Mouse (Mus musculus) urinary bladder, postnatal 10 days (tissue): Measurements from ENCODE around the gene Zfp963.

Experiments used
- DNase-seq: peaks from one replicate; pipeline ENCODE4 v3.0.0; 2022; ENCODE audit warnings: low spot score

The Zfp963 gene

DNA sequence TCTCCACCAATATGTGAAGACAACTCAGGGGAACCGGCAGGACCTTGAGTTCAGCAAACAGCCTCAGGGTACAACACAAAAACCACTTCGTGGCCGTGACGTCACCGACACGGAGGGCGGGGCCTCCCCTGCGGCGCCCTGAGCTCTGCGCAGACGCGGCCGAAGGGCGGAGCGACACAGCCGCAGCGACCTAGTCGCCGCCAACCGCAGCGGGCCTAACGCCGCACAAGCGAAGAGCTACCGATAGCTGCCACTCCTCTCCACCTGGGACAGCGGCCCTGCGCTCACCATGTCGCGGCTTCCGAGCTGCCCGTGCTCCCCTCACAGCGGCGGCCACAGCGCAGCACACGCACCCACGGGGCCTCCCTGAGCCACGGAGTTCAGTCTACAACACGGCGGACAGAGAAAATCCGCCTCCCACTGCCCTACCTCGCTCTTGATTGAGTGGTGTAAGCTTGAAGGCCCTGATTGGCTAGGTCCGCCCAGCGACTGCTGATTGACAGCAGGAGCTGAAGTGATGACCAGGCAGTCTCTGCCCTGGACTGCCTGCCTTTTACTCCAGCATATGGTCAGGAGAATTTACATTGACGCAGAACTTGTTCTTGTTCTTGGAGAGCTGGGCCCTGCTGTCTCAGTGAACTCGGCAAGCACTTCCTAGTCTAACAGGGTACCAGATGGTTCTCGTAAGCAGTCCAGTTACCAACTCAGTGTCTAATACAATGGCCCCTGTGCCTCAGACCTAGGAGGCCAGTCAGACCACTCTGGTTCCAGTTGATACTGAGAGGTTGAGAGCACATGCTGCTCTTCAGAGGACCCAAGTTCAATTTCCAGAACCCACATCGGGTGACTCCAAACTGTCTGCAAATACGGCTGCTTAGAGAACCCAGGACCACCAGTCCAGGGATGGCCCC lies at the start of gene Zfp963:
Zfp963 (minus strand) TSS at position 427 of the 911 bp plus-strand sequence.
- peak; percentile 77 for DNase-seq

DNA sequence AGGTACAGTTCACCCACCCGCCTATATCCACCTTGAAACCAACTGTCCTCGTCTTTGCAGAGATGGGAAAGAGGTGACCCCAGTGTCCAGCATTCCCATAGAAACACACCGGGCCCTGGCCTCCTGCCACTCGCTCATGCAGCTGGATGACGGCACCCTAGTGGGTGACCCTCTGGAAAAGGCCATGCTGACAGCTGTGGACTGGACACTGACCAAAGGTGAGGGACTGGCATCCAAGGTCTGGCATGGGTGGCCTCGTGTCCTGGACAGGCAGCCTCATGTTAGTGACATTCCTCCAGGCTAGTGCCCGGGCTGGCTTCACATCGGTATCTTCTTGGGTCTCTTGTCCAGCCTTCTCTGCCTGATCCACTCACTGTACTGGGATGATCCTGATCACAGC lies 49.5 kb upstream of the Zfp963 start:
- DNase-seq, result peak; percentile 8

DNA sequence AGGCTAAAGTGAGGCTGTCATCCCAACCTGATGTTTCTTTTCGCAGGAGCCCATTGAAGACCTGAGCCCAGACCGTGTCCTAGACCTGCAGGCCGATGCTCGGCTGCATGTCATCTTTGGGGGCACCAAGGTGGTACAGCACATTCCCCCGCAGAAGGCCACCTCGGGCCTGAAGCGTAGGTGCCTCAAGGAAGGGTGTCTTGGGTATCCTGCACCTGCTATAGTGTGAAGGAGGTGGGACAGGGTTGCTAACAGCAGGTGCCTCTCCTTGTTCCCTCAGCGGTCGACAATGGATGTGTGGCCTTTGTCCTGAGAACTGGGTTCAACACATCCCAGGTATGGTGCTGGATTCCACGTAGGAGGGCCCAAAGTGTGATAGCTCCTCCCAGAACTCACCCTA lies 47.9 kb upstream of the Zfp963 start:
- DNase-seq, result peak; percentile 6

DNA sequence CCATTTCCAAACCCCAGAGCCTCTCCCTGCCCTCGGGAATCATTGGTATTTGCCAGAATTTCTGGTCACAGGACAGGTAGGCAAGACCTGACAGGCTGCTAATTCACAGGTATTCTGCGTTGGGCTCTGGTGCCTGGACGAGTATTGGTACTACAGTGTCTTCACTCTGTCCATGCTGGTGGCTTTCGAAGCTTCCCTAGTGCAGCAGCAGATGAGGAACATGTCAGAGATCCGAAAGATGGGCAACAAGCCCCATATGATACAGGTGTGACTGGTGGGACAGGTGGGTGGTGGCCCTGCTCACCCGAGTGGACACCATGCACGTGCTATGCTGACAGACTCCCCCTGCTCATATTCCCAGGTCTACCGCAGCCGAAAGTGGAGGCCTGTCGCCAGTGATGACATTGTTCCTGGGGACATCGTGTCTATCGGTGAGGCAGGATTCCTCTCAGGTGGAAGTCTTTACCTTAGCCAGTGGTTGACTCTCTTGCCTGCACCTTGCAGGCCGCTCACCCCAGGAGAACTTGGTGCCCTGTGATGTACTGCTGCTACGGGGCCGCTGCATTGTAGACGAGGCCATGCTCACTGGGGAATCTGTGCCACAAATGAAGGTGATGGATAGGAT lies 47.1 kb upstream of the Zfp963 start:
- peak; percentile 6 for DNase-seq

- no peak for DNase-seq
These were observed 45.1 kb upstream of the Zfp963 start for GRCm38 (mm10) chr8:69794901-69795300.

DNA sequence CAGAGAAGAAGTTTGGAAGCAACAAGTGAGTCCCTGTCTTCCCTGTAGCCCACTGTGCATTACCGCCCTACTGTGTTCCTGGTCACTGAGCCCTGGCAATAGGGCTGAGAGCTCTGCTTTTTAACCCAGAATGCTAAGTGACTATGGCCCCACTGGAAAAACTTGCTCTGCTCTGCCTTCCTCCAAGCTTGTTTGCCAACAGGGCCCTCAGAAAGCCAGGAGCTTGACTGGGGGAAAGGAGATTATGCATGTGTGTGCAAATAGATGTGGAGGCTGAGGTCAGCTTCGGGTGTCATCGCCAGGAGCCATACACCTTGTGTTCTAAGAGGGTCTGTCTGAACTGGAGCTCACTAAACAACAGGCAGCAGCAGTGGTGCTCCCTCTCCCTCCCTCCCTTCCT lies 44.3 kb upstream of the Zfp963 start:
- DNase-seq, result no peak

GRCm38 (mm10) chr8:69793666-69794065 lies 43.9 kb upstream of the Zfp963 start:
- DNase-seq, result no peak

DNA sequence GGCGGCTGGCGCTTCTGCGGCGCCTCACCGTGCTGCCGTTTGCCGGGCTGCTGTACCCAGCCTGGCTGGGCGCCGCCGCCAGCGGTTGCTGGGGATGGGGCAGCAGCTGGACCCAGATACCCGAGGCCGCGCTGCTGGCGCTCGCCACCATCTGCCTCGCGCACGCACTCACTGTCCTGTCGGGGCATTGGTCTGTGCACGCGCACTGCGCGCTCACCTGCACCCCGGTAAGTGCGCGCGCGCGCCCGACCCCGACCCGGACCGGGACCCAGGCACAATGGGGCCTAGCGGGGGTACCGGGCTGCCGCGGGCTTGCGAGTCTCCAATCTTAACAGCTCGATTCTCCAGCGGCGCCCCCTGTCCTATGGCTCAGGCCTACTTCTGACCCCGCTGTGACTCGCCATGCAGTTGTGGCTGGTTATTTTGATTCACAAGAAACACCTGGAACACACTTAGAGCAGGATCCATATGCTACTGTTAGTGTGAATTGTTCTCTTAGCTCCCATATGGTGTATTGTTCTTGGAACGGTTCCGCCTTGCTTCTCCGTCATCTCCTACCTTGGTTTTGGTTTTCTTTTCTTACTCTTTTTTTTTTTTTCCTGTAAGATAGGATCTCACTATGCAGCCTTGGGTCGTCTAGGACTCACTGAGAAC lies 41.8 kb upstream of the Zfp963 start:
- DNase-seq, result no peak

DNA sequence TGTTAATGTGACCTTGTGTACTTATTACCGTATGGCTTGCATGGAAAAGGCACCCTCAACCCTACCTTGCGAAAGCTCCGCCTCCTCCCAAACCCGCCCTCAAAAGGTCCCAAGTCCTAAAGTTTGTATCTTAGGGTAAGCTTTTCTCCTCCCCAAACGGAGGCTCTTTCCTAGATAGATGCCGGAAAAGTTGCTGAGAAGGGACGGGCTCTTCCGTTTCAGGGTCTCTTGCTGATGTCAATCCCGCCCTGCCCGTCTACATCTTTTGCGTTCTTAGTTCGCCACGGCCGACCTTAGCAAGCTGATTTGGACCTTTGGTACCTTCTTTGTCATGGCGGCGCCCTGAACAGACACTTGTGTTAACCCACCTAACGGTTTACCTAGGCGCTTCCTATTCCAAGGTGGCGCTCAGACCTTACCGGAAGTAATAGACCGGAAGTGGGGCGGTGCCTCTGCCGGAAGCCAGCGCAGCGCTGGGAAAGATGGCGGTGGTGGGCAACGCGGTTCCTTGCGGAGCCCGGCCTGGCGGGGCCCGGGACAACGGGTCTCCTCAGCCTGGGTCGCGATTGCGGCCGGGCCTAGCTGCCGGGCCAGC lies 41.1 kb upstream of the Zfp963 start, which contains the start of the genes Atp13a1 and Zfp866:
Atp13a1 (plus strand) TSS at position 391 of the 595 bp plus-strand sequence.
Zfp866 (minus strand) TSS at position 406 of the 595 bp plus-strand sequence.
- no peak for DNase-seq

DNA sequence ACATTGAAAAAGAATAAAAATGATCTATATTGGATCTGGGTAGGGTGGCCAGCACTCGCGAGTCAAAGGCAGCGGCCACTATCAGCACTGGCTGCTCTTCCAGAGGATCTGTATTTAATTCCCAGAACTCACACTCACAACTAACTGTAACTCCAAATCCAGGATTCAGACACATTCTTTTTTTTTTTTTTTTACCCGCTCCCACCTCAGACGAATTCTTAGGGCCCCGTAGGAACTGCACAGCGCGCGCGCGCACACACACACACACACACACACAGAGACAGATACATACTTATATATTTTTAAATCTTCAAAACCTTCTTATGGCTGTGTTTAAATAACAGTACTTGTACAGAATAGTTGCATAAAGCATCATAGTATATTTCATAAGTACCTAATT lies 40.6 kb upstream of the Zfp963 start:
- DNase-seq, result no peak

GRCm38 (mm10) chr8:69789731-69790130 lies 40.0 kb upstream of the Zfp963 start:
- DNase-seq, result no peak

DNA sequence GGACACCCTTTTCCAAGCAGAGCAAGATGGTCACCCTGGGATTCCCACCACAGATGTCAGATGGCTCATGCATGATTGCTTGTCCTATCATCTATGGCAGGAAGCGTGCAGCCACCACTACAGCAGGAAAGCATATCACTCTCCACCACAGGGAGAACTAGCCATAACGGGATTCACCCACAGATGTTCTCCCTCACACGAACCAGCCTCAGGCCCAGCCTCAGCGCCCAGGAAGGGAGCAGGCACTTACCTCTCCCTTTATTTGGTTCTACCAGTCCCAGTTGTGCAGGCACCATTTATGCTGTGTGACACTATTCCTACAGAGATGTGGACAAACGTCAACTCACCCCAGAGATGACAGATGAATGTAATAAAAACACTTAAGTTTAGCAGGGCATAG lies 39.3 kb upstream of the Zfp963 start:
- no peak for DNase-seq

DNA sequence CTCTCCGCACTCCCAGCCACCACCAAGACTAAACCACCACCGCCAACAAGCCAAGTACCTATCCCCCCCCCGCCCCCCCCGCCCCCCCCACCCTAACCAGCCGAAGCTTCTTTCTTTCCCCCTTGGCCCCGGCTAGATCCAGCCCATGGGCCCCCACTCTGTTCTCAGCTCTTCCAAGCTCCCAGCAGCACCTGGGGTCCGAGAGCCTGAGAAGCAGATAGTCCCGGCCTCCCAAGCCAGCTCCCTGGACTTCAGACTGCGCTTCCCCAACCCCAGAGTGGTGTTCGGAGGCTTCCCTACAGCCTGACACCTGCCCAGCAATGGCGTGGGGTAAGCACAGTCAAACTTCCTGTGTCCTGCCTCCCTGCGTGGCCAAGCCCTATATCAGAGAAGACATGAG lies 27.3 kb upstream of the Zfp963 start:
- no peak for DNase-seq

DNA sequence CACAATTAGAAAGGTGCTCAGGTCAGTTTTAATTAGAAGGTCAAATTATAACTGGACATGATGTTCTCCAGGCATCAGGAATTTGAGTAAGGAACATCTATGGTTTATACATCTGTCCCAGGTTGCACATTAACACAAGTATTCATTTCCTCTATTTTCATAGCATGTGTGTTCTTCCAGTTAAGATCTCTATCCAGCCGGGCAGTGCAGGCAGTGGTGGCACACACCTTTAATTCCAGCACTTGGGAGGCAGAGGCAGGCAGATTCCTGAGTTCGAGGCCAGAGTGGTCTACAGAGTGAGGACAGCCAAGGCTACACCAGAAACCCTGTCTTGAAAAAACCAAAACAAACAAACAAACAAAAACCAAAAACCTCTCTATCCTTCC lies 25.4 kb upstream of the Zfp963 start:
- DNase-seq, result no peak

DNA sequence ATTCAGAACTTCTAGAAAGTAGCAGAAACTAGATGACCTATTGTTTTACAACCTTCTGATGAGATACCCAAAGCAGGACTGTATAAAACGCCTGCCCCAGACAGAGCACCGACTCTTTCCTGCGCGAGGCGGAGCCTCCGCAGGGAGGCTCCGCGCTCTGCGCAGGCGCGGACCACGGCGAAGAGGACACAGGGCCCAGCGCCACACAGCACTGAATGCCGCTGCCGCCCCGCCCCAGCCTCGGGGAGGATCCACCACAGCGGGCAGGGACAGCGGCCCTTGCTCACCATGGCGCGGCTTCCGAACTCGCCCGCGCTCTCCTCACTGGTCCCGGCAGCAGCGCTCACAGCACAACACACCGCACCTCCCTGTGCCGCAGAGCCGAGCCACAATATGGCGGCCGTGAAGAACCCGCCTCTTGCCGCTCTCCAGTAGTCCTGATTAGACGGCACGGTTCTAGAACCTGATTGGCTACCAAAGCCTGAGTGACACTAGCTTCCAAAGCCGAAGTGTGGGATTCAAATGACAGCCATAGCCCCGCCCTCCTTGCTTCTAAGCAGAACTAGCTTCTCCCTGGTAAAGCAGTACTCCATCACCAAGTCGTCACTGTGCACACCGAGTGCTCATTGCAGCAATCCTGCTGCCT lies 24.9 kb upstream of the Zfp963 start, which contains the start of gene Gm20422:
Gm20422 (minus strand) TSS at position 384 of the 646 bp plus-strand sequence.
- DNase-seq, result peak; percentile 44

GRCm38 (mm10) chr8:69772106-69772505 lies 22.3 kb upstream of the Zfp963 start:
- DNase-seq, result no peak

DNA sequence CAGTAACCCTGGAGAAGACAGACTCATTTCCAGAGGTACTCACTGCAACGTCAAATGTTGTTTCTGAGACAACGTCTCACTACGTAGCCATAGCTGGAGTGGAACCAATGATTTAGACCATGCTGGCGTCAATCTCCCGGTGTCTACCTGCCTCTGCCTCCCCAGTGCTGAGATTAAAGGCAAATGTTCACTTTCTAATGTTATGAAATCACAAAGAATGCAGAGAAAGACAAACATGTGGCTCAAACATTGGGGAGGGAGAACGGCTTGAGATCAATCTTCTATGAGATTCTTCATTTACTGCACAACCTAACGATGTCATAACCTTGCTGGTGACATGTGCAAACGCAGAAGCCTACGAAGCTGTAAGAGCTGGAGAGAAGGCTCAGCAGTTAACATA lies 21.5 kb upstream of the Zfp963 start:
- DNase-seq, result no peak

GRCm38 (mm10) chr8:69761814-69762445 lies 12.2 kb upstream of the Zfp963 start:
- DNase-seq, result no peak

DNA sequence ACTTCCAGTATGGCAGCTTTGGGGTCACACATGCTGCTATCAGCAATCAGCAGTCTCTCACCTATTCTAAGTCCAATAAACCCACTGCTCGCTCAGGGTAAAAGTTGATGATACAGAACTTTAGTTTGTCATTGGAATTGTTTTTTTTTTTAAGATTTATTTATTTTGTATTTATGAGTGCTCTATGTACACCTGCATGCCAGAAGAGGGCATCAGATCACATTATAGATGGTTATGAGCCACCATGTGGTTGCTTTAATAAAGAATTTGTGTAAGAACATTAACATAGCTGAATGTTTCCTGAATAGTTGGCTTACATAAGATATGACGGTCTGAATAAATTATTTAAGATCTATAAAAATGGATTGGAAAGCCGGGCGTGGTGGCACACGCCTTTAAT lies 8.5 kb upstream of the Zfp963 start:
- no peak for DNase-seq

- DNase-seq, result no peak
These were observed 2.7 kb upstream of the Zfp963 start for GRCm38 (mm10) chr8:69752437-69752836.

DNA sequence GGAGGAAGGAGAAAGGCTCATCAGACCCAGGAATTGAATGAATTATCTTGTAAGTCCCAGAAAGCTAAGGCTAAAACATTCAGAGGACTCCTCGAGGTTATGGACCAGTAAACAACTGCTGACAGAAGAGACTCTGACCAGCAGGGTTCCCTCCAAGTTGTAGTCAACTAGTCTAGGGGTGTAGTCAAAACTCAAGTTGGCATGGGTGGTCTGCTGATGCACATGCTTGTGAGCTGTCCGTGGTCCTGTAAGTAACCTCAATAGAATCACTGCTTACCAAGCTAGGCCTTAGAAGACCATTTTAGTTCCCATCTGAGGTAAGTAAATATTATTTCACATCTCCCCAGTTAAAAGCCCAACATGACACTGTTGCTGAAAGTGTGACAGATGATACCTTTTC lies 8.5 kb downstream of the Zfp963 start:
- no peak for DNase-seq
